ENCODE assay signal across 8 mouse cellular contexts in genomic region chr5:76303745-76304451, GRCm38 (mm10). TPM values are rescaled to one million over a fixed set of nuclear protein-coding genes. Genes with fewer than 3 reads are reported as not detected.
DNase-seq lines count a peak whose midpoint lies in the region; ATAC-seq and TF ChIP-seq lines count a peak whose summit lies in the region.

No protein-coding gene starts in this region.

- no peak for ATAC-seq in erythroblast, adult 5-6 weeks (replicated peaks; ENCODE audit: low FRiP score, poor library complexity, severe bottlenecking)
- peak; percentile 56 for ATAC-seq in limb, embryonic 15.5 days (ENCODE audit: insufficient number of reproducible peaks, low FRiP score, low TSS enrichment, low read depth)
- ATAC-seq in midbrain, postnatal 0 days (ENCODE audit: low FRiP score) = peak; percentile 87

- H3K9ac ChIP-seq in limb, embryonic 15.5 days = peak overlapping the region; percentile 78
- peak overlapping the region; percentile 95 for H3K9ac ChIP-seq in midbrain, postnatal 0 days (replicated peaks; ENCODE audit: low read length, poor library complexity, severe bottlenecking)

- H3K4me1 ChIP-seq in erythroblast, embryonic 14.5 days (ENCODE audit: control insufficient read depth) = peaks cover 23% of the 10 kb centered on the region
- peaks cover 4% of the 10 kb centered on the region; the same call in 1 of the 2 replicates for H3K4me1 ChIP-seq in kidney, adult 2 months (ENCODE audit: control insufficient read depth, insufficient read depth, low read length)
- peaks cover 10% of the 10 kb centered on the region for H3K4me1 ChIP-seq in limb, embryonic 15.5 days
- H3K4me1 ChIP-seq in midbrain, postnatal 0 days (ENCODE audit: insufficient read depth, low read length) = peaks cover 10% of the 10 kb centered on the region; the same call in 1 of the 2 replicates

- TF ChIP-seq POLR2A in kidney, adult 2 months (IDR thresholded peaks at IDR 0.05; ENCODE audit: low read depth, low read length) = no peak

- H3K27ac ChIP-seq in kidney, adult 2 months (ENCODE audit: insufficient read depth, low read depth, low read length) = peak overlapping the region; percentile 89
- peak overlapping the region; percentile 99 for H3K27ac ChIP-seq in limb, embryonic 15.5 days
- peak overlapping the region; percentile 96 for H3K27ac ChIP-seq in midbrain, postnatal 0 days (ENCODE audit: low read depth, low read length)

- no peaks in the 10 kb centered on the region for H3K9me3 ChIP-seq in erythroblast, embryonic 14.5 days (ENCODE audit: control insufficient read depth, low read length)
- H3K9me3 ChIP-seq in limb, embryonic 15.5 days = no peaks in the 10 kb centered on the region
- H3K9me3 ChIP-seq in midbrain, postnatal 0 days (ENCODE audit: low read length) = no peaks in the 10 kb centered on the region

- H3K4me3 ChIP-seq in erythroblast, embryonic 14.5 days (replicated peaks) = peak overlapping the region; percentile 86
- H3K4me3 ChIP-seq in kidney, adult 2 months (ENCODE audit: insufficient read depth, low read depth, low read length) = peak overlapping the region; percentile 89
- H3K4me3 ChIP-seq in limb, embryonic 15.5 days = peak overlapping the region; percentile 83
- H3K4me3 ChIP-seq in midbrain, postnatal 0 days (ENCODE audit: low read depth, low read length) = peak overlapping the region; percentile 89

- peaks cover 27% of the 10 kb centered on the region for H3K27me3 ChIP-seq in erythroblast, embryonic 14.5 days (ENCODE audit: control insufficient read depth)
- H3K27me3 ChIP-seq in kidney, adult 2 months (replicated peaks; ENCODE audit: control insufficient read depth, insufficient read depth, low read length) = no peaks in the 10 kb centered on the region
- no peaks in the 10 kb centered on the region for H3K27me3 ChIP-seq in limb, embryonic 15.5 days
- no peaks in the 10 kb centered on the region for H3K27me3 ChIP-seq in midbrain, postnatal 0 days (ENCODE audit: insufficient read depth, low read length)

- no peaks in the 10 kb centered on the region for H3K36me3 ChIP-seq in erythroblast, embryonic 14.5 days (ENCODE audit: control insufficient read depth)
- no peaks in the 10 kb centered on the region for H3K36me3 ChIP-seq in kidney, adult 2 months (ENCODE audit: control insufficient read depth, insufficient read depth, low read length)
- H3K36me3 ChIP-seq in limb, embryonic 15.5 days = no peaks in the 10 kb centered on the region
- H3K36me3 ChIP-seq in midbrain, postnatal 0 days (ENCODE audit: insufficient read depth, low read length) = no peaks in the 10 kb centered on the region

- TF ChIP-seq CTCF in kidney, adult 2 months (conservative IDR thresholded peaks at IDR 0.05; ENCODE audit: insufficient read depth, insufficient read length, low read depth, low read length) = no peak
- no peak for TF ChIP-seq CTCF in midbrain, postnatal 0 days (IDR thresholded peaks at IDR 0.05)

- 1% methylated on average over 98 of the region's 100 CpGs for WGBS in kidney, adult 2 months
- under 1% methylated on average over 82 of the region's 100 CpGs for WGBS in limb, embryonic 15.5 days
- 2% methylated on average over 30 of the region's 100 CpGs for WGBS in midbrain, postnatal 0 days

- H3K4me2 ChIP-seq in limb, embryonic 15.5 days = peak overlapping the region; percentile 83
- H3K4me2 ChIP-seq in midbrain, postnatal 0 days (ENCODE audit: low read depth, low read length, poor library complexity, severe bottlenecking) = peak overlapping the region; percentile 75

- DNase-seq in embryo, embryonic 9.5 days (ENCODE audit: extremely low spot score) = peak; percentile 72
- DNase-seq in heart, adult 18-20 months = peak; percentile 90
- DNase-seq in kidney, adult 2 months = peak; percentile 91
- peak; percentile 86 for DNase-seq in midbrain, postnatal 0 days (ENCODE audit: low spot score)
- peak; percentile 30 to 36 for DNase-seq in spleen, postnatal 14 days (ENCODE audit: low spot score in 2 of 2)

RNA-seq across cellular contexts. Expression of gene Clock, which starts 0.7 kb away (rescaled TPM):
- polyA plus RNA-seq in erythroblast, embryonic 14.5 days (2012) = 0.01 and 0.04 TPM in 2 replicates
- 0.58 and 3.3 TPM in 2 replicates for total RNA-seq in erythroblast, adult 5-6 weeks (2015; ENCODE audit: low replicate concordance)
- total RNA-seq in erythroblast, adult 5-6 weeks (2017; ENCODE audit: low replicate concordance) = 0.70 and 1.6 TPM in 2 replicates
- 10 to 100 TPM; 29.1 to 33.9 TPM for total RNA-seq in heart, adult 18-20 months (2021)
- 13.9 and 14.4 TPM in 2 replicates for polyA plus RNA-seq in kidney, adult 2 months (2012; rRNA removed)
- 11.5 and 12.1 TPM in 2 replicates for polyA plus RNA-seq in limb, embryonic 15.5 days (2015; fragmentation: Nextera tagmentation; extraction: Ambion mirVana)
- 25.1 and 32.1 TPM in 2 replicates for total RNA-seq in midbrain, postnatal 0 days (2014; rRNA removed)
- polyA plus RNA-seq in midbrain, postnatal 0 days (2015; fragmentation: Nextera tagmentation; extraction: Ambion mirVana) = 8.1 and 11.6 TPM in 2 replicates

RNA-seq across cellular contexts. Expression of gene Pdcl2, which starts 27.1 kb away (rescaled TPM):
- not detected in 2 replicates for polyA plus RNA-seq in erythroblast, embryonic 14.5 days (2012)
- not detected in 2 replicates for total RNA-seq in erythroblast, adult 5-6 weeks (2015; ENCODE audit: low replicate concordance)
- total RNA-seq in erythroblast, adult 5-6 weeks (2017; ENCODE audit: low replicate concordance) = not detected in 2 replicates
- not detected for total RNA-seq in heart, adult 18-20 months (2021)
- polyA plus RNA-seq in kidney, adult 2 months (2012; rRNA removed) = 0.08 TPM in 1 of 2 replicates, not detected in the other
- not detected in 2 replicates for polyA plus RNA-seq in limb, embryonic 15.5 days (2015; fragmentation: Nextera tagmentation; extraction: Ambion mirVana)
- not detected in 2 replicates for total RNA-seq in midbrain, postnatal 0 days (2014; rRNA removed)
- not detected in 2 replicates for polyA plus RNA-seq in midbrain, postnatal 0 days (2015; fragmentation: Nextera tagmentation; extraction: Ambion mirVana)

RNA-seq across cellular contexts. Expression of gene Nmu, which starts 59.7 kb away (rescaled TPM):
- not detected in 2 replicates for polyA plus RNA-seq in erythroblast, embryonic 14.5 days (2012)
- not detected in 2 replicates for total RNA-seq in erythroblast, adult 5-6 weeks (2015; ENCODE audit: low replicate concordance)
- total RNA-seq in erythroblast, adult 5-6 weeks (2017; ENCODE audit: low replicate concordance) = not detected in 2 replicates
- not detected for total RNA-seq in heart, adult 18-20 months (2021)
- not detected in 2 replicates for polyA plus RNA-seq in kidney, adult 2 months (2012; rRNA removed)
- polyA plus RNA-seq in limb, embryonic 15.5 days (2015; fragmentation: Nextera tagmentation; extraction: Ambion mirVana) = 2.0 and 2.4 TPM in 2 replicates
- total RNA-seq in midbrain, postnatal 0 days (2014; rRNA removed) = not detected in 2 replicates
- 0.97 and 1.1 TPM in 2 replicates for polyA plus RNA-seq in midbrain, postnatal 0 days (2015; fragmentation: Nextera tagmentation; extraction: Ambion mirVana)

Comparison
In these comparisons a context has a peak if more than half of its experiments do, and no peak if none do; other contexts are left out.
1. DNase-seq: peak in every context shown above with its lines; median percentile 91 in kidney, adult 2 months; 90 in heart, adult 18-20 months; 86 in midbrain, postnatal 0 days; 72 in embryo, embryonic 9.5 days; 33 in spleen, postnatal 14 days.